Mouse (Mus musculus) kidney, embryonic 15.5 days (tissue): Measurements from ENCODE around the gene Cbr4. TPM values are rescaled to one million over a fixed set of nuclear protein-coding genes. Genes with fewer than 3 reads are reported as not detected.
A peak's percentile ranks its signal among the peaks of the same experiment; 100 is the strongest.

Source experiments
- ATAC-seq: fragments of 200-750 bp; cut with Nextera tagmentation; replicated peaks from 2 replicates; pipeline ENCODE4 v1.8.0; 2017; ENCODE audit warnings: moderate TSS enrichment; ENCODE audit not compliant: low FRiP score
- H3K27ac ChIP-seq: fragments of 300-500 bp; sonication (generic); 2 replicates; pipeline ENCODE4 v1.5.1; 2015; ENCODE audit warnings: mild to moderate bottlenecking, inconsistent platforms
- H3K27me3 ChIP-seq: fragments of 300-500 bp; sonication (generic); 2 replicates; pipeline ENCODE4 v1.6.1; 2015; ENCODE audit warnings: inconsistent platforms
- H3K36me3 ChIP-seq: fragments of 300-500 bp; sonication (generic); 2 replicates; pipeline ENCODE4 v1.6.1; 2015; ENCODE audit warnings: inconsistent platforms
- H3K4me1 ChIP-seq: fragments of 300-500 bp; sonication (generic); 2 replicates; pipeline ENCODE4 v1.6.1; 2015; ENCODE audit warnings: inconsistent platforms
- H3K4me2 ChIP-seq: fragments of 300-500 bp; sonication (generic); 2 replicates; pipeline ENCODE4 v1.6.1; 2015; ENCODE audit warnings: moderate library complexity, mild to moderate bottlenecking, inconsistent platforms
- H3K4me3 ChIP-seq: fragments of 300-500 bp; sonication (generic); replicated peaks from 2 replicates; pipeline ENCODE4 v1.5.1; 2015; ENCODE audit warnings: mild to moderate bottlenecking, inconsistent platforms
- H3K9ac ChIP-seq: fragments of 300-500 bp; sonication (generic); 2 replicates; pipeline ENCODE4 v1.6.1; 2015; ENCODE audit warnings: mild to moderate bottlenecking, inconsistent platforms
- H3K9me3 ChIP-seq: fragments of 300-500 bp; sonication (generic); replicated peaks from 2 replicates; pipeline ENCODE4 v1.6.1; 2016; ENCODE audit warnings: inconsistent platforms
- WGBS: fragments of 180-500 bp; shearing (Covaris S2); methylation state at CpG from one replicate; pipeline ENCODE4 v1.1.7; 2015; ENCODE audit warnings: mixed read lengths; 5-methylcytosine and 5-hydroxymethylcytosine counted together
- polyA plus RNA-seq: library from polyadenylated mRNA; unstranded; fragments of >200 nt; fragmentation: Nextera tagmentation; extraction: Ambion mirVana; gene quantifications from 2 replicates; pipeline ENCODE4 v1.2.1, GENCODE M21; 2015

Gene Cbr4
- polyA plus RNA-seq, 1 experiment from 2014 or later, result 31.1 TPM

DNA sequence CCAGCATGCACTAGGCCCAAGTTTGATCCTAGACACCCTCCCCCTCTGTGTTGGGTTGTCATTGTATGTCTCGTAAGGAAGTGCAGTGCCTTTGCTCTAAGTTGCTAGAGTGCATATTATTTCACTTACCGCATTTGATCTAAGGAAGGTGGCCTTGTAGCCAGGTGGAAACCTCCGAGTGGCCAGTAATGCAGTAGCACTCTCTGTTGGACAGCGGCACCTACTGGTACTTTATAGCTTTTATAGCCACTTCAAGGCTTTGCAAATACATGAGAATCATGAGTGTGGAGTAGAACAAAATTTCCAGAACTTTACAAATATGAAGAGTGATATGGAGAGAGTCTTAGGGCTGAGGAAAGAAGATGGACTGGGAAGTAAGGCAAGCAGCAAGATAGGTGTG is 11.5 kb downstream of the Cbr4 start:
- no peak for ATAC-seq
- H3K27ac ChIP-seq, result no peak overlapping the region
- WGBS, result 56% methylated on average over 4 of the region's 4 CpGs

DNA sequence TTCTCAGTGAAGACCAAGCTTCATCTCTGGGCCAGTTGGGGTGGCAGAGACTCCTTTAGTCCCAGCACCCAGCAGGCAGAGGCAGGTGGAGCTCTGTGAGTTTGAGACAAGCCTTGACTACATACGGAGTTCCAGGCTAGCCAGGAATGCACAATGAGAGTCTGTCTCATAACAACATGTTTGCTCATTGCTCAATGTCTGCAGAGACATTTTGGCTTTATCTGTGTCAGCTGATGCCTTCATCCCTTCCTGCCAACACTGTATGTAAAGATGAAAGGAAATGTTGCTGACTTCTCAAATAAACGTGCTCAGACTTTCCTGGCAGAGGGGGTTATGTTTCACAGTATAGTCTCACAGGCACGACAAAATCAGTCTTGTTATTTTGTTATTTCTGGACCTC is 13.4 kb downstream of the Cbr4 start:
- H3K27me3 ChIP-seq, result no peaks in the 10 kb centered on the region
- 60% methylated on average over 3 of the region's 3 CpGs for WGBS
- no peaks in the 10 kb centered on the region for H3K4me1 ChIP-seq
- no peak overlapping the region for H3K4me3 ChIP-seq
- H3K27ac ChIP-seq, result no peak overlapping the region
- no peak overlapping the region for H3K4me2 ChIP-seq
- ATAC-seq, result no peak
- no peaks in the 10 kb centered on the region for H3K9me3 ChIP-seq
- H3K36me3 ChIP-seq, result peaks cover 25% of the 10 kb centered on the region
- H3K9ac ChIP-seq, result no peak overlapping the region

More for the DNA sequence above, 11.5 kb downstream of the Cbr4 start:
- Histone ChIP-seq H3K4me3 (no peak overlapping the region), H3K4me2 (no peak overlapping the region), H3K36me3 (peaks cover 28% of the 10 kb centered on the region), H3K9me3 (no peaks in the 10 kb centered on the region), H3K27me3 (no peaks in the 10 kb centered on the region), H3K9ac (no peak overlapping the region), H3K4me1 (no peaks in the 10 kb centered on the region)

DNA sequence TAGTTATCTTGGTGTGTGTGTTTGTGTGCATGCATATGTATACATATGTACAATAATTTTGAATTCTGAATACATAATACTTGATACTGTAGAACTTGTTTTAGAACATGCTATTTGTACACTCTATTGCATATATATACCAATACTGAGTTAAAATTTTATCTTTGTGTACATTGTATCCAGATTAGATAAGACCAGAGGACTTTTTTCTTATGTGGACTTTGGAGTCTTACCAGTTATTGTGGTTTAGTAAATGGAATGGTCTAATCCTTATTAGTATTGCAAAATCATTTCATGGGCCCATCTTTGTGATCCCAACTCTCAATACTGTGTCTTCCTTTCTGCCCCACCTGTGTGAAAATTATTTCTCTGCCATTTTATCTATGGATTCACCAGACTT is 14.7 kb downstream of the Cbr4 start:
- peaks cover 21% of the 10 kb centered on the region for H3K36me3 ChIP-seq
- H3K27ac ChIP-seq, result no peak overlapping the region

DNA sequence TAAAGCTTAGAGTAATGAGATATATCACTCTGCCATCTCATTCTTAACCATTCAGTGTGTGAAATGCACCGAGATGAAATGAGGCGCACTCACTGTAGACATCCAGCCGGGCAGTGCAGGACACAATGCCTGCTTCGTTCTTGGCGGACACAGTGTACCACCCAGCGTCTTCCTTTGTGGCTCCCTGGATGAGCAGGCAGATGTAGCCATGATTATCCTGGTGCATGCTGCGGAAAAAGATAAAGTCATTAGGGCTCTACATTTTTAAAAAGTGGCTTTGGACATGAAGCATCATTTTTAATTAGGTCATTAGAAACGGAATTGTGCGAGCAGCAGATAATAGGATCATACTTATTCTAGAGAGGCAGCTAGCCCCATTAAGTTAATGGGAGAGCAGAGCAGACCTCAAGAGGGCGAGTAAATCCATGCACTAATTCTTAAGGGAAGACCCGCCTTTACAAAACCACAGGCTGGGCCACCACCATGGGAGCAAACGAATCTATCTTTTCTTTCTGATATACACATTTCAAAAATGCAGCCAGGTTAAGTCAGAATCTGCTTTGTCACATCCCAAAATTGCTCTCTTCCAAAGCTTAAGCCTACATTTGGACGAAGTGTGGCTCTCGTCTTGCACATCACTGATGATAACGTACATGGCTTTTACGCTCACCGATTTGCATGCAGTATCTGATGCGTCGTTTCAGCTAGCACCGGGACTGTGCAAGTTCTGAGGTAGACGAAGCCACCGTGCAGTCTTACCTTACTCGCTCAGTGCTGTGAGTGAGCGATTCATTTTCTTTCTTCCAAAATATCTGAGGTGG is 27.8 kb downstream of the Cbr4 start:
- no peak overlapping the region for H3K27ac ChIP-seq

More for the DNA sequence above, 14.7 kb downstream of the Cbr4 start:
- H3K4me3 ChIP-seq, result no peak overlapping the region
- no peaks in the 10 kb centered on the region for H3K4me1 ChIP-seq
- H3K9me3 ChIP-seq, result no peaks in the 10 kb centered on the region
- H3K4me2 ChIP-seq, result no peak overlapping the region
- no peak for ATAC-seq
- H3K9ac ChIP-seq, result no peak overlapping the region
- no peaks in the 10 kb centered on the region for H3K27me3 ChIP-seq

DNA sequence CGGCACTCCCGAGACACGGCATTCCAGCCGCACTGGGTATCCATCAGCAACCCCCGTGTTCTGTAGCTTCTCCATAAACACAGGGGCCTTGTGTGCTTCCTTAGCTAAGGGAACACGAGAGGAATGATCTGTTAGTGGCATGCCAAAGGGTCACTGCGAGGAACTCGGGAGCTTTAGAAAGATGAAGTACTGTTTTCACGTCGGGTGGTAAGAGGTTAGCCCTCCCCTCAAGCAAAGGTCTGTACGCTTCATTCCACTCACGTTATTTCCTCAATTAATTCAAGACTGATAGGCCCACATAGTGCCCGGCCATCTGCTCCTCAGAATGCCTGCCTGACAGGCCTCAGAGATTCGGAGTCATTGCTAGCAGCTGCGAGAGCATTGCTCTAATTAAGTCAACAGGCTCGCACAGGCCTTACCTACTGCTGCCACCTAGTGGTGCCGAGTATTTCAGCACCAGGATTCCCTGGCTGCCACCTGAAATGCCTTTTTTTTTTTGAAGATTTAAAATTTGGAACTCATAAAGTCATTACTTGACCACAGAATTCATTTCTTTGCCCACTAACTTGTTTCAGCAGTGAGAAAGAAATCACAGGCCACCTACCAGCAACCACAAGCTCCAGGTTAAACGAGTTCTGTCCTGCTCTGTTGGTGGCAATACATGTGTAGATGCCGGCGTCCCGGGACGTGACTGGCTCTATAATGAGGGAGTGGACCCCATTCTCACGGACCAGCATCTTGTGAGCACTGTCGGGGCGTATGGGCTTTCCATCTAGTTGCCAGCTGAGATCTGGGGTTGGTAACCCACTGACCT is 28.6 kb downstream of the Cbr4 start:
- Histone ChIP-seq H3K27me3 (no peaks in the 10 kb centered on the region), H3K9me3 (no peaks in the 10 kb centered on the region), H3K36me3 (peaks cover 48% of the 10 kb centered on the region), H3K27ac (no peak overlapping the region), H3K4me2 (no peak overlapping the region), H3K4me3 (no peak overlapping the region), H3K4me1 (peaks cover 4% of the 10 kb centered on the region; the same call in 1 of the 2 replicates), H3K9ac (no peak overlapping the region)
- ATAC-seq, result peak; percentile 68
- 45% methylated on average over 25 of the region's 25 CpGs for WGBS

More for the DNA sequence above, 27.8 kb downstream of the Cbr4 start:
- Histone ChIP-seq H3K9ac (no peak overlapping the region), H3K9me3 (no peaks in the 10 kb centered on the region), H3K4me2 (no peak overlapping the region), H3K36me3 (peaks cover 54% of the 10 kb centered on the region), H3K4me3 (no peak overlapping the region), H3K27me3 (no peaks in the 10 kb centered on the region), H3K4me1 (peaks cover 4% of the 10 kb centered on the region; the same call in 1 of the 2 replicates)
- ATAC-seq, result 0 out of 2 replicates have a peak, but pooled peaks have one; percentile 10
- WGBS, result 92% methylated on average over 24 of the region's 24 CpGs

- no peak overlapping the region for H3K4me2 ChIP-seq
Measured at GRCm38 (mm10) chr8:61516745-61517501, 29.4 kb downstream of the Cbr4 start.

DNA sequence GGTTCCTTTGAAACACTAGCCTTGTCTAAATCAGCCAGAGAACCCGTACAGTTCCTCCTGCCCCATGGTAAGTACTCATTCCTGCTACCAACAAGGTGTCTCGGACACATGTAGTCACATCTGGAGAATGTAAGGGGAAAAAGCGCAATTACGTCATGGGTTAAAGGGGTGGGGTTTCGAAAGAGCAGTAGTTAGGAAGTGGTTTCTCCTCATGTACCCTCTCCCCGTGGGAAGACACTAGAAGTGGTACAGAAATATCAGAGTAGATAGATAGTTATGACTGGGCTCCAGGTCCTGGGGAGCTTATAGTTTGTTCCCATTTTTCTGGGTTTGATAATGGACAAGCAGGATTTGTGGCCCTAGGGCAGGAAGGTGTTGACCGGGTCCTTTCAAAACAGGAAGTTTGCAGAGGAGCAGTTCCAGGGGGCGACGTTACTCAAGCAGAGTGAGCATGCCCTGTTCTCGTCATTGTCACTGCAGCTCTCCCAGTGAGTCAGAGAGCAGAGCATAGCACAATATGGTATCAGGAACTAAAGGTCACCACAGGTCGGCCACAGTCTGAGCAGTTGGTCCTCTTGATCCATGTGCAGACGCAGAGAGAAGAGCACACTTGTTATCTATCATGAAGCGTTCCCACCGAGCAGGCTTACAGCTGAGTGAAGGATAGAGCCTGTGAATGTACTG is 30.1 kb downstream of the Cbr4 start:
- 72% methylated on average over 14 of the region's 14 CpGs for WGBS
- no peak overlapping the region for H3K4me3 ChIP-seq
- peaks cover 46% of the 10 kb centered on the region for H3K36me3 ChIP-seq
- no peak overlapping the region for H3K27ac ChIP-seq
- peaks cover 4% of the 10 kb centered on the region; the same call in 1 of the 2 replicates for H3K4me1 ChIP-seq
- H3K9ac ChIP-seq, result no peak overlapping the region
- no peaks in the 10 kb centered on the region for H3K9me3 ChIP-seq
- no peak for ATAC-seq
- no peaks in the 10 kb centered on the region for H3K27me3 ChIP-seq
- H3K4me2 ChIP-seq, result no peak overlapping the region

More at GRCm38 (mm10) chr8:61516745-61517501, 29.4 kb downstream of the Cbr4 start:
- Histone ChIP-seq H3K4me3 (no peak overlapping the region), H3K27ac (no peak overlapping the region), H3K36me3 (peaks cover 50% of the 10 kb centered on the region), H3K9ac (no peak overlapping the region), H3K9me3 (no peaks in the 10 kb centered on the region), H3K27me3 (no peaks in the 10 kb centered on the region), H3K4me1 (peaks cover 4% of the 10 kb centered on the region; the same call in 1 of the 2 replicates)
- no peak for ATAC-seq
- 73% methylated on average over 8 of the region's 8 CpGs for WGBS

- H3K27ac ChIP-seq, result no peak overlapping the region
- no peak overlapping the region for H3K9ac ChIP-seq
- H3K9me3 ChIP-seq, result no peaks in the 10 kb centered on the region
- H3K4me1 ChIP-seq, result no peaks in the 10 kb centered on the region
- peaks cover 42% of the 10 kb centered on the region for H3K36me3 ChIP-seq
- 0 out of 2 replicates have a peak, but pooled peaks have one; percentile 18 for ATAC-seq
- no peak overlapping the region for H3K4me2 ChIP-seq
- 15% methylated on average over 1 of the region's 1 CpGs for WGBS
- no peaks in the 10 kb centered on the region for H3K27me3 ChIP-seq
- H3K4me3 ChIP-seq, result no peak overlapping the region
Measured at GRCm38 (mm10) chr8:61522132-61522531, 34.6 kb downstream of the Cbr4 start.

DNA sequence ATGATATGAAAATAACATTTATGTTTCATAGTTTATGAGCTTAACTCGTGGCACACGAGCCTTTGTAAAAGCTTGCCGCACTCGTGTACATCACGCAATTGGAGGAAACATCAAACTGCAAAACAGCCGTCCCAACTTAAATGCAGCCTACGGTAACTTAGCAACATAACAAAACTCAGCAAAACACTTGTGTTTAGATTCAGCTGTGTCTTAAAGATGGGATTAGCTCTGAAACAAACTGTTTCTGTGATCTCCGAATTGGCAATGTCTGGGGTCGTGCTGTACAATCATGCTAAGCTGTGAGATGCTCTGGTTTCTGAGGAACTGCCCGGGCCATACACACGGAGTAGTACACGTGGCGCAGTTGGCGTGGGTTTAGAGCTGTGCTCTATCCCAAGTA is 39.5 kb downstream of the Cbr4 start:
- H3K9me3 ChIP-seq, result no peaks in the 10 kb centered on the region
- H3K4me1 ChIP-seq, result no peaks in the 10 kb centered on the region
- no peak overlapping the region for H3K27ac ChIP-seq
- H3K4me3 ChIP-seq, result no peak overlapping the region
- no peak overlapping the region for H3K9ac ChIP-seq
- H3K27me3 ChIP-seq, result no peaks in the 10 kb centered on the region
- no peak for ATAC-seq
- 95% methylated on average over 14 of the region's 14 CpGs for WGBS
- H3K36me3 ChIP-seq, result peaks cover 63% of the 10 kb centered on the region
- H3K4me2 ChIP-seq, result no peak overlapping the region

- H3K4me3 ChIP-seq, result no peak overlapping the region
Measured at GRCm38 (mm10) chr8:61528197-61528596, 40.7 kb downstream of the Cbr4 start.

GRCm38 (mm10) chr8:61528642-61529041 is 41.1 kb downstream of the Cbr4 start:
- no peak for ATAC-seq
- H3K36me3 ChIP-seq, result peaks cover 56% of the 10 kb centered on the region
- no peak overlapping the region for H3K9ac ChIP-seq
- 86% methylated on average over 6 of the region's 6 CpGs for WGBS
- H3K27me3 ChIP-seq, result no peaks in the 10 kb centered on the region
- H3K4me3 ChIP-seq, result no peak overlapping the region
- no peak overlapping the region for H3K27ac ChIP-seq
- H3K9me3 ChIP-seq, result no peaks in the 10 kb centered on the region
- no peaks in the 10 kb centered on the region for H3K4me1 ChIP-seq
- no peak overlapping the region for H3K4me2 ChIP-seq

More at GRCm38 (mm10) chr8:61528197-61528596, 40.7 kb downstream of the Cbr4 start:
- Histone ChIP-seq H3K4me1 (no peaks in the 10 kb centered on the region), H3K27ac (no peak overlapping the region), H3K4me2 (no peak overlapping the region), H3K9me3 (no peaks in the 10 kb centered on the region), H3K36me3 (peaks cover 56% of the 10 kb centered on the region), H3K27me3 (no peaks in the 10 kb centered on the region), H3K9ac (no peak overlapping the region)
- no peak for ATAC-seq
- 88% methylated on average over 9 of the region's 9 CpGs for WGBS
